Mouse (Mus musculus): ENCODE measurements at regions not wholly inside any gene's neighbourhood (a gene's known extent, or its start where the extent isn't known, plus 50 kb on each side); places are given as distances from the start of the nearest gene placed in this dataset.

DNA sequence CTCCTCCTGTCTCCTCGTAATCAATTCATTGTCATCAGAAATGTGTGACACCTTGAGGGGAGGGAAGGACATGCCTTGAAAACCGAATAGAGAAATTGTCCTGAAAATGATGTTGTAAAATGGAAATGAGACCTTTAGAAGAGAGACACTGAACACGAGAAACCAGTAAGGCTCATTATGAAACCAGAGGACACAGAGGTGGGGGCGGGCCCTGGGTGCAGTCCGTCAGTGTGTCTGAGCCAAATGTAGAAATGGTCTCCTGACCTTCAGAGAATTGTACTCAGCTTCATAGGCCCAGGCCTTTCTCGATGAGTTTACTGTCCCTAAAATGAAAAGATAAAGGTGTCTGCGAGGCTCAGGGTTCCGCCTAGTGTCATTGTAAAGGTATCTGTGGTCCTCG is 89.0 kb downstream of the Dad1 start:
- TF ChIP-seq CTCF (IDR thresholded peaks at IDR 0.05) = no peak
- no peak overlapping the region for H3K4me3 ChIP-seq
- no peak overlapping the region for H3K27ac ChIP-seq
- DNase-seq (ENCODE audit: extremely low spot score in 1 of 2, low spot score in 2 of 2) = no peak
- intact Hi-C loops (cut with DNase I) = no loop called here

DNA sequence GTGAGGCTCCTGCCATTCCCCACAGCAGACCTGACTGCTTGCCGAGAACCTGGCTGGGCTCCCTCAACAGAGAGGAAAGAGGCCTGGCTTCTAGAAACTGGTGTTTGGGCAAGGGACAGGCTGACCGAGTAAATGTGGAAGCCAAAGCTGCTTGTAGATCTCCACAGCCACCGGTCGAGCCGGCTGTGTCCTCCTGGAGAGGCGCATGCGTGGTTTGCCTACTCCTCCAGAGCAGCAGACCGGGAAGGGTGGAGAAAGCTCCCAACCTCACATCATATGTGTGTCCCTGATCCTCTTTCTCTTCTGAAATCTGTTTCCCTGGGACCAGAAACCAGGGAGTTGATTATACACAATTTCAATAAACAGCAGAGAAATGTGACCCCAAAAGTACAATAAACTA is 92.0 kb downstream of the Dad1 start:
- H3K4me3 ChIP-seq = no peak overlapping the region
- intact Hi-C loops (cut with DNase I) = no loop called here
- no peak overlapping the region for H3K27ac ChIP-seq
- no peak for DNase-seq (ENCODE audit: extremely low spot score in 1 of 2, low spot score in 2 of 2)
- no peak for TF ChIP-seq CTCF (IDR thresholded peaks at IDR 0.05)

GRCm38 (mm10) chr14:54161206-54161605 is 92.7 kb downstream of the Dad1 start:
- no peak overlapping the region for H3K4me3 ChIP-seq
- no peak for DNase-seq (ENCODE audit: extremely low spot score in 1 of 2, low spot score in 2 of 2)
- no peak overlapping the region for H3K27ac ChIP-seq
- TF ChIP-seq CTCF (IDR thresholded peaks at IDR 0.05) = no peak
- intact Hi-C loops (cut with DNase I) = no loop called here

DNA sequence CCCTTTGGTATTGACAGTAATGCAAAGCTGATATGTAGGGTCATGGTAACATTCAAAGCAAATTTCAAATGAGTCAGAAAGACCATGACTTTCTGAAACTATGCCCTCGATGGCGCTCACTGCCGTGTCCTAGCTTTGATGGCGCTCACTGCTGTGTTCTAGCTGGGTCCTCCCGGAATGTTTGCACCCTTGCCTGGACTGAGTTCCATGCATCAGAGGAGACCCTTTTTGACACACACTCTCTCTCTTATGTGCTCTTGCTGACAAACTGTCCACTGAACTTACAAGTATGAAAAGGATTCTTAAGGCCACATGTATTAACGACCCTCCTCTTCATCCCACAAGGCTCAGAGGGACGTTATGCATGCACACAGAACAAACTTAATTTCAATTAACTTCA is 94.1 kb downstream of the Dad1 start:
- H3K4me3 ChIP-seq = no peak overlapping the region
- H3K27ac ChIP-seq = no peak overlapping the region
- no peak for TF ChIP-seq CTCF (IDR thresholded peaks at IDR 0.05)
- intact Hi-C loops (cut with DNase I) = loop anchor here (5.0 kb wide), 1 partner anchor 283 kb away; no protein-coding TSS in a partner anchor
- DNase-seq (ENCODE audit: extremely low spot score in 1 of 2, low spot score in 2 of 2) = no peak

GRCm38 (mm10) chr14:54158214-54158965 is 95.5 kb downstream of the Dad1 start:
- intact Hi-C loops (cut with DNase I) = loop anchor here (5.0 kb wide), 1 partner anchor 281 kb away; no protein-coding TSS in a partner anchor
- H3K4me3 ChIP-seq = no peak overlapping the region
- H3K27ac ChIP-seq = no peak overlapping the region
- DNase-seq (ENCODE audit: extremely low spot score in 1 of 2, low spot score in 2 of 2) = no peak
- TF ChIP-seq CTCF (IDR thresholded peaks at IDR 0.05) = no peak

DNA sequence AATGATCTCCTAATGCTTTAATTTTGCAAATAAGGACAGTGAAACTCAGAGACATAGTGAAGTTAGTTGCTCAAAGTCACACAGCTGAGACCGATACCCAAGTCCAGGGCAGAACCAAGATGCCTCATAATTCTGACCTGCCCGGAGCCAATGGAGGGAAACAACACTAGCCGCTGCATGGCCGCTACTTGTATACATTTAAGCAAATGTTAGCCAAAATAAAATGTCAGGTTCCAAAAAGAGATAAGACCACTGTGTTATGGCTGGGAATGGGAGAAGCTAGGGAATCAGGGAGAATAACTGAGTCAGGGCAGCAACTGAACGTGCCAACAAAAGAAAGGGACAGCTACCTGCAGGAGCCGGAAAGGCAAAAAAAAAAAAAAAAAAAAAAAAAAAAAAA is 97.4 kb downstream of the Dad1 start:
- Histone ChIP-seq H3K27ac (no peak overlapping the region), H3K4me3 (no peak overlapping the region)
- DNase-seq (ENCODE audit: extremely low spot score in 1 of 2, low spot score in 2 of 2) = no peak
- no peak for TF ChIP-seq CTCF (IDR thresholded peaks at IDR 0.05)
- intact Hi-C loops (cut with DNase I) = loop anchor here (5.0 kb wide), 1 partner anchor 279 kb away; no protein-coding TSS in a partner anchor

DNA sequence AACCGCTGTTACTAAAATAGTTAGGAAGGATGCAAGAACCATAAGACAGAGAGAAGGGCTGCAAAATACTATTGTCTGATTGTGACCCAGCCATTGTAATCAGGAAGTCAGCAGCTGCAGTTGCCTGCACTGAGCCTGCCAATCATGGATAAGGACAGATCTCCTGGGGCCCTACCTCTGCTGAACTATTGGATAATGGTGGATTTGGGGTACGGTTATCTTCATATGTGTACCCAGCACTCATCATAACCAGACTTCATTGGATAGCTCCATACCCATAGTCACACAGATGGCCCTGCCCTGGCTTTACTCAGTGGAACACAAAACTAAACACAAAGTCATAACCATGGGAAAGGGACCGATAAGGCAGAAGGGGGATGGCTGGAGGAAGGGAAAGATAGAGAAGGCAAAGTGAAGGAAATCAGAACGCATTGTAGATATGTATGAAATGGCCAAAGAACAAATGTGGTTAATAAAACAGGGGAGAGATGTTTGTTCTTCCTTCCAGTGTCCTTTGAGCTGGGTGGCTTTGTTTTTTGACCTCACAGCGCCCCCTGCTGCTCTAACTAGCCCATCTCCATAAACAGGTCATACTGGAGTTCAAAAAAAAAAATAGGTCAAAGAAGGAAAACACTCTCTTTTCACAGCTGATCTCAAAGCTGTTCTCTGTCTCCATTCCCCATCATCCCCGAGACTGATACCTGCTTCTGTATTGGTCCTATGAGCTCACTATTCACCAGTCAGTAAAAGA is 101.2 kb downstream of the Dad1 start:
- intact Hi-C loops (cut with DNase I) = loop anchor here (1.0 kb wide), 1 partner anchor 88 kb away; no protein-coding TSS in a partner anchor
- peak; percentile 68 for TF ChIP-seq CTCF (IDR thresholded peaks at IDR 0.05)
- Histone ChIP-seq H3K4me3 (no peak overlapping the region), H3K27ac (no peak overlapping the region)
- DNase-seq (ENCODE audit: extremely low spot score in 1 of 2, low spot score in 2 of 2) = peak; percentile 56 to 57

DNA sequence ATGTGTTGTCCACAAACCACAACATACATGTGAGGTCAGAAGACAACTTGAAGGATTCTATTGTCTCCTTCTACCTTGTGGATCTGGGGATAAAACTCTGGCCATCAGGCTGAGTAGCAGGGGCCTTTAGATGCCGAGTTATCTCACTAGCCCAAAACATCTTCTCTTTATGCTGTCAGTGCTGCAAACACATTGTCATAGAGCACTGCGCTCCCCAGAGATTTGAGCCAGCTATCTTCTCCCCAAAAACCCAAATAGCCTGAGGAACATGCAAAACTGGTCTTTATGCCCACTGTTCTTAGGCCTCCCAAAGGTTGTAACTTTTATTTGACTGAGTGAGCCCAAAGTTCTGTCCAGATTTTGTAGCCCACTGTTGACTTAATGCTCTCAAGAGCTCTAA is 102.0 kb downstream of the Dad1 start:
- H3K4me3 ChIP-seq = no peak overlapping the region
- TF ChIP-seq CTCF (IDR thresholded peaks at IDR 0.05) = no peak
- no peak for DNase-seq (ENCODE audit: extremely low spot score in 1 of 2, low spot score in 2 of 2)
- no peak overlapping the region for H3K27ac ChIP-seq
- intact Hi-C loops (cut with DNase I) = no loop called here

- no peak for DNase-seq (ENCODE audit: extremely low spot score in 1 of 2, low spot score in 2 of 2)
- H3K27ac ChIP-seq = no peak overlapping the region
- TF ChIP-seq CTCF (IDR thresholded peaks at IDR 0.05) = no peak
- H3K4me3 ChIP-seq = no peak overlapping the region
- intact Hi-C loops (cut with DNase I) = no loop called here
Measured at GRCm38 (mm10) chr14:54151272-54151671, 102.6 kb downstream of the Dad1 start.

DNA sequence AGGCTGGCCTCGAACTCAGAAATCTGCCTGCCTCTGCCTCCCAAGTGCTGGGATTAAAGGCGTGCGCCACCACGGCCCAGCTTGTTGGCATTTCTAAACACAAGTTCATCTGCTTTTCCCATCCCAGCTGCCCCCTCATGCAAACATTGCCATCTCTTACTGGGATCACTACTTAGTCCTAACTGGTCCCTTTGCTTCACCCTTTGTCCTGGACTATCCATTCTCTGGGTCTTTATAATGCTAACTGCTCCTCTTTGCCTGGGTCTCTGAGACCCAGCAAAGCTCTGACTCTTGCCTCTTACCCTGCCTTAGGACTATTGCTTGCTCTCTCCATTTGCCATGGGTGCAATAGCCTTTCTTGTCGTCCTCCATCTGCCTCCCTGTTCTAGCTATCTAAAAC is 103.7 kb downstream of the Dad1 start:
- Histone ChIP-seq H3K27ac (no peak overlapping the region), H3K4me3 (no peak overlapping the region)
- TF ChIP-seq CTCF (IDR thresholded peaks at IDR 0.05) = no peak
- intact Hi-C loops (cut with DNase I) = no loop called here
- DNase-seq (ENCODE audit: extremely low spot score in 1 of 2, low spot score in 2 of 2) = no peak

DNA sequence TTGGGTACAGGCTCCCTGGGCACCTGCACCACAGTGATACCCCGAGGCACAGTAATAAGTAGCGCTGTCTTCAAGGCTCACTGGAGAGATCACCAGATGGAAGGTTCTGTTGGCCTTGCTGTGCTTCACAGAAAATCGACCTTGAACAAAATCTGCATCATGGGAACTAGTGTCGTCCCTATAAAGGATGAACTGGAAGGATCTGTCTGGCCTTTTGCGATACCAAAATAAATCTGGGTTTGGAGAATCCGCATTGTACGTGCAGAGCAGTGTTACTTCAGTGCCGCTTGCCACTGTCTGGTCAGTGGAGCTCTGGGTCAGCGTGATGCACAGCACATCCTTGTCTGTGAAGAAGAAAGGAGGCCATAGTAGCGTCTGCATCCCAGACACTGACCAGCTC is 105.3 kb downstream of the Dad1 start:
- TF ChIP-seq CTCF (IDR thresholded peaks at IDR 0.05) = no peak
- H3K27ac ChIP-seq = no peak overlapping the region
- H3K4me3 ChIP-seq = no peak overlapping the region
- no peak for DNase-seq (ENCODE audit: extremely low spot score in 1 of 2, low spot score in 2 of 2)
- intact Hi-C loops (cut with DNase I) = no loop called here

GRCm38 (mm10) chr14:54148121-54148520 is 105.8 kb downstream of the Dad1 start:
- Histone ChIP-seq H3K4me3 (no peak overlapping the region), H3K27ac (no peak overlapping the region)
- DNase-seq (ENCODE audit: extremely low spot score in 1 of 2, low spot score in 2 of 2) = no peak
- no peak for TF ChIP-seq CTCF (IDR thresholded peaks at IDR 0.05)
- intact Hi-C loops (cut with DNase I) = no loop called here
